Mouse (Mus musculus) midbrain, embryonic 10.5 days (tissue): ENCODE results near the gene Pdcd11. TPM values are rescaled to one million over a fixed set of nuclear protein-coding genes. Genes with fewer than 3 reads are reported as not detected.

Experiments used
- DNase-seq: peaks from one replicate; pipeline ENCODE4 v3.0.0-alpha.2; 2017; ENCODE audit warnings: low spot score
- H3K27ac ChIP-seq: fragments of 300-500 bp; sonication (generic); replicated peaks from 2 replicates; pipeline ENCODE4 v1.5.1; 2016; ENCODE audit warnings: mild to moderate bottlenecking
- H3K27me3 ChIP-seq: fragments of 300-500 bp; sonication (generic); 2 replicates; pipeline ENCODE4 v1.6.1; 2016; ENCODE audit warnings: low read depth, mild to moderate bottlenecking; ENCODE audit not compliant: poor library complexity, severe bottlenecking
- H3K36me3 ChIP-seq: fragments of 300-500 bp; sonication (generic); 2 replicates; pipeline ENCODE4 v1.6.1; 2016; ENCODE audit warnings: mild to moderate bottlenecking, moderate library complexity
- H3K4me1 ChIP-seq: fragments of 300-500 bp; sonication (generic); 2 replicates; pipeline ENCODE4 v1.6.1; 2016
- H3K4me3 ChIP-seq: fragments of 300-500 bp; sonication (generic); 2 replicates; pipeline ENCODE4 v1.5.1; 2016; ENCODE audit warnings: mild to moderate bottlenecking, moderate library complexity
- H3K9me3 ChIP-seq: fragments of 300-500 bp; sonication (generic); replicated peaks from 2 replicates; pipeline ENCODE4 v1.6.1; 2016; ENCODE audit warnings: mild to moderate bottlenecking
- WGBS: fragments of 180-500 bp; shearing (Covaris S2); methylation state at CpG from one replicate; pipeline ENCODE4 v1.1.7; 2016; 5-methylcytosine and 5-hydroxymethylcytosine counted together
- polyA plus RNA-seq: library from polyadenylated mRNA; unstranded; fragments of >200 nt; fragmentation: Nextera tagmentation; extraction: Ambion mirVana; gene quantifications from 2 replicates; pipeline ENCODE4 v1.2.1, GENCODE M21; 2016

Pdcd11 gene
- polyA plus RNA-seq, 1 experiment from 2014 or later, result 12.4 TPM

DNA sequence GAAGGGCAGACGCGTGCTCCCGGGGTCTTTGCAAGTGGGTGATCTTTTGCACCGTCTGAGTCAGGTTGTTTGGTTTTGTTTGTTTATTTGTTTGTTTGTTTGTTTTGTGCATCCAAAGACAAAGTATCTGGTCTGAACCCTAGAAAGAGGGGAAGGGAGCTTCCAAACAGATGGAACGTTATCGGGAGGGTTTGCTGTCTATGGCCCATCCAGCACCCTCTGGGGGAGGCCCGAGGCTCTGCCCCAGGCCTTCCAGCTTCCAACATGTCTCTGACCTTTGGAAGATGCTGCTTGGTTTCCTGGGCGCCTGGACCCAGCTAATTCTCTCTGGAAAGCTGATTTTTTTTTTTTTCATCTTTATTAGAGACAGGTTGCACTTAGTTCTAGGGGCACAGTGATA is 89.4 kb downstream of the Pdcd11 start:
- Histone ChIP-seq H3K4me1 (peaks cover 31% of the 10 kb centered on the region), H3K27ac (no peak overlapping the region), H3K4me3 (peak overlapping the region; percentile 78; the same call in 1 of the 2 replicates), H3K36me3 (no peaks in the 10 kb centered on the region), H3K9me3 (peaks cover 11% of the 10 kb centered on the region), H3K27me3 (peaks cover 68% of the 10 kb centered on the region)
- DNase-seq, result no peak
- WGBS, result 10% methylated on average over 8 of the region's 8 CpGs

Other genes starting within 250 kb of the Pdcd11 start
- gene Ina, start 76.1 kb upstream of the Pdcd11 start, polyA plus RNA-seq, result 51.0 and 98.3 TPM in 2 replicates
- 64.1 and 77.4 TPM in 2 replicates for gene Nt5c2, start 75.6 kb upstream of the Pdcd11 start, polyA plus RNA-seq
- gene Pcgf6, start 39.9 kb upstream of the Pdcd11 start, polyA plus RNA-seq, result 30.2 and 33.8 TPM in 2 replicates
- gene Taf5, start 23.0 kb upstream of the Pdcd11 start, polyA plus RNA-seq, result 6.8 and 7.1 TPM in 2 replicates
- 1,039 and 1,106 TPM in 2 replicates for gene Usmg5, start 121 bp upstream of the Pdcd11 start, polyA plus RNA-seq
- 1.7 and 1.8 TPM in 2 replicates for gene Calhm2, start 47.5 kb downstream of the Pdcd11 start, polyA plus RNA-seq
- not detected in 2 replicates for gene Calhm1, start 53.5 kb downstream of the Pdcd11 start, polyA plus RNA-seq
- gene Calhm3, start 67.0 kb downstream of the Pdcd11 start, polyA plus RNA-seq, result not detected in 2 replicates
- gene Neurl1a, start 88.1 kb downstream of the Pdcd11 start, polyA plus RNA-seq, result 4.4 and 5.0 TPM in 2 replicates